Mouse (Mus musculus) midbrain, embryonic 15.5 days (tissue): ENCODE data around the gene Megf11. TPM values are rescaled to one million over a fixed set of nuclear protein-coding genes. Genes with fewer than 3 reads are reported as not detected.
A peak's percentile ranks its signal among the peaks of the same experiment; 100 is the strongest.

Source experiments
- ATAC-seq: fragments of 200-750 bp; cut with Nextera tagmentation; replicated peaks from 2 replicates; pipeline ENCODE4 v1.8.0; 2017; ENCODE audit warnings: moderate TSS enrichment
- H3K27ac ChIP-seq: fragments of 300-500 bp; sonication (generic); 2 replicates; pipeline ENCODE4 v1.5.1; 2015; ENCODE audit warnings: mild to moderate bottlenecking, inconsistent platforms
- H3K27me3 ChIP-seq: fragments of 300-500 bp; sonication (generic); replicated peaks from 2 replicates; pipeline ENCODE4 v1.6.1; 2015; ENCODE audit warnings: inconsistent platforms
- H3K36me3 ChIP-seq: fragments of 300-500 bp; sonication (generic); replicated peaks from 2 replicates; pipeline ENCODE4 v1.6.1; 2015; ENCODE audit warnings: inconsistent platforms
- H3K4me1 ChIP-seq: fragments of 300-500 bp; sonication (generic); 2 replicates; pipeline ENCODE4 v1.6.1; 2015; ENCODE audit warnings: inconsistent platforms
- H3K4me2 ChIP-seq: fragments of 300-500 bp; sonication (generic); 2 replicates; pipeline ENCODE4 v1.6.1; 2015; ENCODE audit warnings: inconsistent platforms, mild to moderate bottlenecking, moderate library complexity
- H3K4me3 ChIP-seq: fragments of 300-500 bp; sonication (generic); 2 replicates; pipeline ENCODE4 v1.5.1; 2015; ENCODE audit warnings: mild to moderate bottlenecking, inconsistent platforms
- H3K9ac ChIP-seq: fragments of 300-500 bp; sonication (generic); 2 replicates; pipeline ENCODE4 v1.6.1; 2015; ENCODE audit warnings: mild to moderate bottlenecking, inconsistent platforms
- H3K9me3 ChIP-seq: fragments of 300-500 bp; sonication (generic); 2 replicates; pipeline ENCODE4 v1.6.1; 2016; ENCODE audit warnings: inconsistent platforms
- WGBS: fragments of 180-500 bp; shearing (Covaris S2); methylation state at CpG from one replicate; pipeline ENCODE4 v1.1.7; 2015; ENCODE audit warnings: mixed read lengths; 5-methylcytosine and 5-hydroxymethylcytosine counted together
- polyA plus RNA-seq: library from polyadenylated mRNA; unstranded; fragments of >200 nt; fragmentation: Nextera tagmentation; extraction: Ambion mirVana; gene quantifications from 2 replicates; pipeline ENCODE4 v1.2.1, GENCODE M21; 2015

The Megf11 gene
- polyA plus RNA-seq, 1 experiment from 2014 or later, result 22.4 TPM

DNA sequence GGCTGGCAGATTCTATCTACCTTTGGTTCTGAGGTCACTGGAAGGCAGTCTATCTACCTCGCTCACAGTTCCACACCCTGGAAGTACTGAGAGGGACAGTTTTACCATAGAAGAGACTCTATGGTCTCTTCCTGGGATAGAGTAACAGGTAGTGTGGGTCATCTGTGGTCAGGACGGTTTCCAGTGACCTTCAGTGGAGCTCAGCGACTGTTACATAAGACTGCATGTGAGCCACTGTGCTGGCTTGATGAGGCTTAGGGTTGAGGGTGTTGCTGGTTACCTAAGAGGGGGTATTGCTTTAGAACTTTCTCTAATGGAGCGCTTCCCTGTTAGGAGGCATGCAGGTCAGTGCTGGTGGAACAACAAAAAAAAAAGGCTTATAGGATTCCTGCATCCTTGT, 68.8 kb downstream of the Megf11 start:
- no peaks in the 10 kb centered on the region for H3K27me3 ChIP-seq
- H3K36me3 ChIP-seq, result no peaks in the 10 kb centered on the region
- no peaks in the 10 kb centered on the region for H3K9me3 ChIP-seq
- H3K4me3 ChIP-seq, result no peak overlapping the region
- peaks cover 10% of the 10 kb centered on the region for H3K4me1 ChIP-seq
- no peak overlapping the region for H3K9ac ChIP-seq
- no peak for ATAC-seq
- no peak overlapping the region for H3K4me2 ChIP-seq
- H3K27ac ChIP-seq, result no peak overlapping the region
- 85% methylated on average over 4 of the region's 4 CpGs for WGBS

DNA sequence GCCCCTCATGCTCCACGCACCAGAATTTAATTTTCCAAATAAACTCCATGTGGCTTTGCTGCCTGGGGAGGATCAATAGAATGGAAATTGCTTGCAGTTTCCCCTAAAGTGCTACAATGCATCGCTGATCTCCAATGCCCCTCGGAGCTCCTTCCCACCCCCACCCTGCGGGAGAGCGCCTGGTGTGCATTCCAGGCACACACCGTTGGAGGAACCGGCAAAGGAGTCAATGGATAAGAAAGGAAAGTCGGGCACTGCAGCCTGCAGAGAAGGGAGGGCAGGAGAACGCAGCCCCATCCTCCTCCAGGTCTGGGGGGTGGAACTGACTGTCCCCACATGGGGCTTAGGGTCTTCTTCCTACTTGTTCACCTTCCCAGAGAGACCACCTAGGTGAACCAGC, 70.5 kb downstream of the Megf11 start:
- H3K4me3 ChIP-seq, result no peak overlapping the region
- H3K9ac ChIP-seq, result no peak overlapping the region
- peaks cover 10% of the 10 kb centered on the region for H3K4me1 ChIP-seq

GRCm38 (mm10) chr9:64457596-64457995, 72.2 kb downstream of the Megf11 start:
- peaks cover 10% of the 10 kb centered on the region for H3K4me1 ChIP-seq
- H3K4me3 ChIP-seq, result no peak overlapping the region
- H3K9me3 ChIP-seq, result no peaks in the 10 kb centered on the region
- no peak for ATAC-seq
- H3K27ac ChIP-seq, result no peak overlapping the region
- no peak overlapping the region for H3K9ac ChIP-seq
- no peaks in the 10 kb centered on the region for H3K36me3 ChIP-seq
- no peaks in the 10 kb centered on the region for H3K27me3 ChIP-seq
- WGBS, result 79% methylated on average over 7 of the region's 7 CpGs
- H3K4me2 ChIP-seq, result no peak overlapping the region

More for the DNA sequence above, 70.5 kb downstream of the Megf11 start:
- H3K9me3 ChIP-seq, result no peaks in the 10 kb centered on the region
- no peaks in the 10 kb centered on the region for H3K36me3 ChIP-seq
- ATAC-seq, result no peak
- H3K27ac ChIP-seq, result no peak overlapping the region; the same call in 1 of the 2 replicates
- 3% methylated on average over 9 of the region's 9 CpGs for WGBS
- H3K4me2 ChIP-seq, result peak overlapping the region; percentile 8; the same call in 1 of the 2 replicates
- no peaks in the 10 kb centered on the region for H3K27me3 ChIP-seq

- 75% methylated on average over 16 of the region's 16 CpGs for WGBS
- H3K9ac ChIP-seq, result no peak overlapping the region
- H3K4me2 ChIP-seq, result no peak overlapping the region
- H3K27ac ChIP-seq, result no peak overlapping the region
- no peaks in the 10 kb centered on the region for H3K4me1 ChIP-seq
- no peaks in the 10 kb centered on the region for H3K9me3 ChIP-seq
- H3K4me3 ChIP-seq, result no peak overlapping the region
- no peak for ATAC-seq
- H3K27me3 ChIP-seq, result no peaks in the 10 kb centered on the region
- no peaks in the 10 kb centered on the region for H3K36me3 ChIP-seq
Observed at GRCm38 (mm10) chr9:64461568-64462308, 76.3 kb downstream of the Megf11 start.

DNA sequence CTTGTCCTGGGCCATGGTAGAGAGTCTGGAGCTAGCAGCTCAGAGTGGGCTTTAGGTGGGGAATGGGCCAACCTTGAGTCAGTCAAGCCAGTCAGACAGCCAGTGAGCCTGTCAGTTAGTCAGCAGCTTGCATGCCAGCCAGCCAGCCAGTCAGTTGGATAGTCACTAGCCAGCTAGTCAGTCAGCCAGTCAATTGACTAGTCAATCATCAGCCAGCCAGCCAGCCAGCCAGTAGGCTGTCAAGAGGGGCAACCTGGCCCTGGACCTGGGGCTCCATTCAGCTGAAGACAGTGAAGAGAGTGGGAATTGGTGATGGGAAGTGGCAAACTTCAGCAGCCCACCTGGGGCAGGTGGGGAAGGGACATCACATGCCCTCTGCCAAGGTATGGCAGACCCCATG, 77.4 kb downstream of the Megf11 start:
- H3K9ac ChIP-seq, result no peak overlapping the region
- no peak overlapping the region for H3K27ac ChIP-seq
- H3K4me2 ChIP-seq, result no peak overlapping the region
- no peaks in the 10 kb centered on the region for H3K36me3 ChIP-seq
- no peak for ATAC-seq
- H3K9me3 ChIP-seq, result no peaks in the 10 kb centered on the region
- no peak overlapping the region for H3K4me3 ChIP-seq
- no peaks in the 10 kb centered on the region for H3K4me1 ChIP-seq
- no peaks in the 10 kb centered on the region for H3K27me3 ChIP-seq

DNA sequence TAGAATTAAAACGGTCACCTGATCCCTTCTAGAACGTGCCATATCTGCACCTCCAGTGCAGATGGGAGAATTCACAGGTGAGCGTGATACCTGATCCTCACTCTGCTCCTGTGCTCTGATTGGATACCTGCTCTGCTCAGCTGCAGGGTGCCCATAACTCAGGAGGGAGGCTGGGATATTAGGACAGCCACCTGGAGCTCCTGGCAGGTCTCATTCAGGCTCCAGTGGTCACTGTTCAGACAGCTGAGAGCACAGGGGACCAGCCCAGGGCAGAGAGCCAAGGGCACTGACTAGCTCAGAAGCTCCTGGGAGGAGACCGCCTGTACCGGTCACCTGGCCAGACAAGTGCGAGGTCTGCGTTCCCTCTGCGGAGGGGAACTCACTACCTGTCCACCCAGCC, 80.7 kb downstream of the Megf11 start:
- no peaks in the 10 kb centered on the region for H3K36me3 ChIP-seq
- H3K9ac ChIP-seq, result no peak overlapping the region
- WGBS, result 72% methylated on average over 8 of the region's 8 CpGs
- H3K27ac ChIP-seq, result no peak overlapping the region
- no peak overlapping the region for H3K4me3 ChIP-seq
- no peaks in the 10 kb centered on the region for H3K27me3 ChIP-seq
- H3K4me1 ChIP-seq, result no peaks in the 10 kb centered on the region
- H3K9me3 ChIP-seq, result no peaks in the 10 kb centered on the region
- no peak overlapping the region for H3K4me2 ChIP-seq
- no peak for ATAC-seq

GRCm38 (mm10) chr9:64466564-64466963, 81.1 kb downstream of the Megf11 start:
- Histone ChIP-seq H3K4me2 (no peak overlapping the region), H3K27ac (no peak overlapping the region), H3K27me3 (no peaks in the 10 kb centered on the region), H3K4me1 (no peaks in the 10 kb centered on the region), H3K36me3 (no peaks in the 10 kb centered on the region), H3K4me3 (no peak overlapping the region), H3K9ac (no peak overlapping the region), H3K9me3 (no peaks in the 10 kb centered on the region)
- WGBS, result 17% methylated on average over 4 of the region's 4 CpGs
- no peak for ATAC-seq

GRCm38 (mm10) chr9:64470806-64471205, 85.4 kb downstream of the Megf11 start:
- no peak overlapping the region for H3K9ac ChIP-seq
- ATAC-seq, result no peak
- H3K4me2 ChIP-seq, result no peak overlapping the region
- H3K36me3 ChIP-seq, result no peaks in the 10 kb centered on the region
- H3K27me3 ChIP-seq, result no peaks in the 10 kb centered on the region
- no peak overlapping the region for H3K27ac ChIP-seq
- WGBS, result 91% methylated on average over 1 of the region's 1 CpGs
- no peak overlapping the region for H3K4me3 ChIP-seq
- H3K9me3 ChIP-seq, result no peaks in the 10 kb centered on the region
- H3K4me1 ChIP-seq, result peaks cover 17% of the 10 kb centered on the region

- 88% methylated on average over 3 of the region's 3 CpGs for WGBS
- H3K27me3 ChIP-seq, result no peaks in the 10 kb centered on the region
- H3K9me3 ChIP-seq, result no peaks in the 10 kb centered on the region
- H3K4me1 ChIP-seq, result peaks cover 21% of the 10 kb centered on the region
- no peak overlapping the region for H3K27ac ChIP-seq
- no peak overlapping the region for H3K4me3 ChIP-seq
- no peak overlapping the region for H3K4me2 ChIP-seq
- H3K9ac ChIP-seq, result no peak overlapping the region
- ATAC-seq, result no peak
- H3K36me3 ChIP-seq, result no peaks in the 10 kb centered on the region
Observed at GRCm38 (mm10) chr9:64471336-64471735, 85.9 kb downstream of the Megf11 start.

- no peak for ATAC-seq
- WGBS, result 48% methylated on average over 2 of the region's 2 CpGs
- Histone ChIP-seq H3K27me3 (no peaks in the 10 kb centered on the region), H3K36me3 (no peaks in the 10 kb centered on the region), H3K9me3 (no peaks in the 10 kb centered on the region), H3K27ac (no peak overlapping the region), H3K9ac (no peak overlapping the region), H3K4me2 (no peak overlapping the region), H3K4me3 (no peak overlapping the region), H3K4me1 (peaks cover 21% of the 10 kb centered on the region)
Observed at GRCm38 (mm10) chr9:64472165-64472564, 86.7 kb downstream of the Megf11 start.

DNA sequence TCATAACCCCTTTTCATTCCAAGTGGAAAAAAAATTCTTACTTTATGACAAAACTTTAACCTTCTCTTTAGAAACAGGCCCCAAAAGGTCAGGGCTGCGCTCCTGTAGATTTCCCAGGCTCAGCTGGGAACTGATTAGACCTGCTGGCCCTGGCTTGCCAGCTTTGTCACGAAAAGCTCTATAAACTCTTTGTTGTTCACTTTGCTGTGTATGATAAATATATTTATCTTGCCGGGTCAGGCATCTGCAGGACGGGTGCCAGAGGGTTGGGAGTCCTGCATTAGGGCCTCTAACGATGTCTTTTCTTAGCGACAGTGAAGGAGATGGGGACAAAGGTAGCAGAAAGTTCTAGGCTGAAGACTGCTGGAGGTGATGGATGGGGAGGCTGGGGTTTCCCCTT, 87.3 kb downstream of the Megf11 start:
- 64% methylated on average over 6 of the region's 6 CpGs for WGBS
- H3K9me3 ChIP-seq, result no peaks in the 10 kb centered on the region
- H3K4me2 ChIP-seq, result no peak overlapping the region
- H3K4me1 ChIP-seq, result peaks cover 21% of the 10 kb centered on the region
- no peak overlapping the region for H3K4me3 ChIP-seq
- ATAC-seq, result no peak
- no peaks in the 10 kb centered on the region for H3K27me3 ChIP-seq
- no peak overlapping the region for H3K27ac ChIP-seq
- H3K9ac ChIP-seq, result no peak overlapping the region
- H3K36me3 ChIP-seq, result no peaks in the 10 kb centered on the region

DNA sequence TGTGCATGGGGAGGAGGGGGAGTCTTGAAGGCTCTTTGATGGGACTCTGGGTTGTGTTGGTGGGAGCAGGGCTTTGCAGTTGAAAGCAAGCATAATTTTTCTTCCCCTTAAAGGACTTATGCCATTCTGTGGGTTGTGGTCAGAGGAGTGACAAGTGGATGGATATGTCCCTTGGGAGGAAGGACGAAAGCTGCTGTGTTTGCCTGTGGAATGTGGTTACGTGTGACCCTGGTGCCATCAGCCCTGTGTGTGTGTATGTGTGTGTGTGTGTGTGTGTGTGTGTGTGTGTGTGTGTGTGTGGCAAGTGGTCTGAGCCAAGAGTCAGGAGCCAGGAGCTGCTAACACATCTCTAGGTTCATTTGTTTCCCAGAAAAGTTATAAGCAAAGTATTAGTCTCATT, 87.7 kb downstream of the Megf11 start:
- H3K9me3 ChIP-seq, result no peaks in the 10 kb centered on the region
- ATAC-seq, result no peak
- H3K4me3 ChIP-seq, result no peak overlapping the region
- H3K4me2 ChIP-seq, result no peak overlapping the region
- no peak overlapping the region for H3K9ac ChIP-seq
- no peaks in the 10 kb centered on the region for H3K36me3 ChIP-seq
- H3K4me1 ChIP-seq, result peaks cover 21% of the 10 kb centered on the region
- no peaks in the 10 kb centered on the region for H3K27me3 ChIP-seq
- WGBS, result 65% methylated on average over 2 of the region's 2 CpGs
- no peak overlapping the region for H3K27ac ChIP-seq

GRCm38 (mm10) chr9:64473695-64474094, 88.3 kb downstream of the Megf11 start:
- WGBS, result 46% methylated on average over 4 of the region's 4 CpGs

More at GRCm38 (mm10) chr9:64473695-64474094, 88.3 kb downstream of the Megf11 start:
- Histone ChIP-seq H3K9me3 (no peaks in the 10 kb centered on the region), H3K27me3 (no peaks in the 10 kb centered on the region), H3K4me3 (no peak overlapping the region), H3K9ac (no peak overlapping the region), H3K4me2 (no peak overlapping the region), H3K4me1 (peaks cover 21% of the 10 kb centered on the region), H3K27ac (no peak overlapping the region), H3K36me3 (no peaks in the 10 kb centered on the region)
- ATAC-seq, result no peak
